Mouse (Mus musculus) neural tube, embryonic 14.5 days (tissue): ENCODE measurements at regions not wholly inside any gene's neighbourhood (a gene's known extent, or its start where the extent isn't known, plus 50 kb on each side); places are given as distances from the start of the nearest gene placed in this dataset.

ENCODE experiments used
- ATAC-seq: fragments of 200-750 bp; cut with Nextera tagmentation; 2 replicates; pipeline ENCODE4 v1.8.0; 2017; ENCODE audit warnings: low read depth, mild to moderate bottlenecking, moderate TSS enrichment, moderate library complexity
- H3K27ac ChIP-seq: fragments of 300-500 bp; sonication (generic); 2 replicates; pipeline ENCODE4 v1.5.1; 2014; ENCODE audit warnings: low read depth, mild to moderate bottlenecking, control low read depth, low read length, moderate library complexity, mixed read lengths
- H3K27me3 ChIP-seq: fragments of 300-500 bp; sonication (generic); 2 replicates; pipeline ENCODE4 v1.6.1; 2014; ENCODE audit warnings: low read length; ENCODE audit not compliant: control insufficient read depth, insufficient read depth
- H3K36me3 ChIP-seq: fragments of 300-500 bp; sonication (generic); 2 replicates; pipeline ENCODE4 v1.6.1; 2014; ENCODE audit warnings: low read length, mixed read lengths; ENCODE audit not compliant: control insufficient read depth, insufficient read depth
- H3K4me1 ChIP-seq: fragments of 300-500 bp; sonication (generic); 2 replicates; pipeline ENCODE4 v1.6.1; 2014; ENCODE audit warnings: low read length; ENCODE audit not compliant: control insufficient read depth, insufficient read depth
- H3K4me2 ChIP-seq: fragments of 300-500 bp; sonication (generic); 2 replicates; pipeline ENCODE4 v1.6.1; 2014; ENCODE audit warnings: mild to moderate bottlenecking, low read depth, low read length, control low read depth
- H3K4me3 ChIP-seq: fragments of 300-500 bp; sonication (generic); 2 replicates; pipeline ENCODE4 v1.5.1; 2014; ENCODE audit warnings: low read depth, low read length, control low read depth, mixed read lengths
- H3K9ac ChIP-seq: fragments of 300-500 bp; sonication (generic); replicated peaks from 2 replicates; pipeline ENCODE4 v1.6.1; 2014; ENCODE audit warnings: low read depth, mild to moderate bottlenecking, control low read depth, low read length, mixed read lengths
- H3K9me3 ChIP-seq: fragments of 300-500 bp; sonication (generic); 2 replicates; pipeline ENCODE4 v1.6.1; 2016; ENCODE audit warnings: low read length; ENCODE audit not compliant: control insufficient read depth
- WGBS: fragments of 180-500 bp; shearing (Covaris S2); extraction: QIAGEN DNeasy Blood & Tissue Kit; methylation state at CpG from one replicate; pipeline ENCODE4 v1.1.7; 2014; 5-methylcytosine and 5-hydroxymethylcytosine counted together

DNA sequence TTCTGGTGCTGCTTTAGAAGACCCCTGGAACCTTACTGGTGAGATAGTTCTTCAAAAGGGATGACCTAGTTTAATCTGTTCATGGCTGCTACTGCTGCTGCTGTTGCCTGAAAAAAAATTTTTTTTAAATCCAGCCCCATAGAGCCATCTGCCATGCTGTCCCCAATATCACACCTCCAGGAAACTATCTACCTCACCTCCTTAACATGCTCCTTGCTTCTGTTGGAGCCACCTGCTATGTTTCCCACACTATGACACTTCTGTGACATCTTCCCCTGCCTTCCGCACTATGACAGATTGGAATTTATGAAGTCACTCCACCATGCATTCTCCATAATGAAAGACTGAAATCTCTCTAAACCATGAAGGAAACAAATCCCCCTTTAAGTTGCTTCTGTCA lies 349.6 kb downstream of the Dnajb9 start:
- Histone ChIP-seq H3K36me3 (no peaks in the 10 kb centered on the region), H3K9ac (no peak overlapping the region), H3K4me1 (no peaks in the 10 kb centered on the region), H3K27ac (no peak overlapping the region), H3K27me3 (no peaks in the 10 kb centered on the region), H3K4me3 (no peak overlapping the region), H3K4me2 (no peak overlapping the region), H3K9me3 (no peaks in the 10 kb centered on the region)
- ATAC-seq, result no peak
- 84% methylated on average over 1 of the region's 1 CpGs for WGBS

DNA sequence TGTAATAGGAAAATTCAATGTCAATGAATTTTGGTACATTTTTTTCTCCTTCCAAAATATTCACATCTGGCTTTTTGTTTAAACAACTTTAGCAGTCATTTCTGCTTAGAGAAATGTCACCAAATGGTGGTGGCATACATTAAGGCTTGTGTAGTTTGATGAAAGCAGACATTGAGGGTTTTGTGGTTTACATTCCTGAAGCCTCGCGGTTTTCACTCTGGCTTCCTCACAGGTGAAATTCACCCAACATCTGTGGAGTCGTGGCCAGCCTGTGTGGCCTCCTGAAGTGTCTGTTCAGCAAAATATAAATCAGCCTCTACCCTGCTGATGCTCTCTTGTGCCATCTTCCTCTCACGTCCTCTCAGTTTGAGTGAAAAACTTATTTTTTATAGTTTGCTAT lies 353.8 kb downstream of the Dnajb9 start:
- no peak overlapping the region for H3K27ac ChIP-seq
- H3K4me1 ChIP-seq, result no peaks in the 10 kb centered on the region
- H3K4me3 ChIP-seq, result no peak overlapping the region
- ATAC-seq, result no peak
- H3K27me3 ChIP-seq, result no peaks in the 10 kb centered on the region
- no peak overlapping the region for H3K4me2 ChIP-seq
- no peak overlapping the region for H3K9ac ChIP-seq
- no peaks in the 10 kb centered on the region for H3K9me3 ChIP-seq
- H3K36me3 ChIP-seq, result no peaks in the 10 kb centered on the region
- 79% methylated on average over 4 of the region's 4 CpGs for WGBS

DNA sequence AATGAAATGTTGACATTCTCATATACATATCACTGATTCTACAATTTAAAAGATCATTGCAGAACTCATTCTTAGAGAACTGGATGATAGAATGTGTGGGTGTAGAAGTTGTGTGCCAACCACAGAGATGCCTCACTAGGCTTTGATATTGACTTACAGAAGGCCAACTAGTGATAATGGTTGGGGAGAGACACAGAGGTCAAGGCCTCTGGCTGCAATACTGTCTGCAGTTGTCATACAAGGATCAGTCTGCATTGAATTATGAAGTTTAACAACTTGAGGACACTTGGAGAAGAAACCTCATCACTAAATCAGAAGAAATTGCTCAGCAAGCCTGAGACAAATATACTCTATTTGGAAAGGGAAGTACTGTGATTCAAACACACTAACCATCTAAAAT lies 357.9 kb downstream of the Dnajb9 start:
- Histone ChIP-seq H3K4me1 (no peaks in the 10 kb centered on the region), H3K27me3 (no peaks in the 10 kb centered on the region), H3K9me3 (no peaks in the 10 kb centered on the region), H3K4me3 (no peak overlapping the region), H3K36me3 (no peaks in the 10 kb centered on the region), H3K4me2 (no peak overlapping the region), H3K9ac (no peak overlapping the region), H3K27ac (no peak overlapping the region)
- ATAC-seq, result no peak

DNA sequence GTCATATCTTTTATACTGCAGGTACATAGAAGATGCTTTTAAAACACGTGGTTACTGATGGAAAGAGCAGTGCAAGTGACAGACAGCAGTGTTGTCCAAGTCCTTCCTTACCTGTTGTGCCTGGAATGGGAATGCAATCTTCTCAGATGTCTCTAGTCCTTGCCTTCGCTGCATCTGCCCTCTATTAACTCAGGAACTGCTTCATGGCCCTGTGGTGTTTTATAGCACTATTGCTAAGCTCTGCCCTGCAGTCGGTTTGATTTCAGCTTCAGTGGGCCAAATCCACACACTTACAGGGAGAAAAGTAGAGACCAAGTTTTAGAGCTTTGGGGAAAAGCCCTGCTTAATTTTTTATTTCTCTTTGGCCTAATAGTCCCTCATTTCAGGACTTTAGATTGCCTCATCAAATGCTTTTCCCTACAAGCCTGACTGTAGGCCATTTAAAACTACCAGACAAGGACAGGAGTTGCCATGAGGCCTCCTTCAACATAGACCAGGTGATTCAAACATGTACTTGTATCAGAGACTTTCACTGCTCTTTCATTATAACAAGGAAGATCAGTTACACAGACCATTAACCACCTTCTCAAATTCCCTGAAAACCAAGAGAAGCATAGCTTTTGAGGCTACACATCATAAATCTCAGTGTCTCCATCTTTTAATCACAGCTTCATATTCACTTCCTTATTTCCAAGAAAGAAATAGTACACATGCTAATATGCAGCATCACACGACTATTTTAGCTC lies 358.7 kb downstream of the Dnajb9 start:
- Histone ChIP-seq H3K9ac (no peak overlapping the region), H3K9me3 (no peaks in the 10 kb centered on the region), H3K27ac (no peak overlapping the region), H3K4me2 (no peak overlapping the region), H3K36me3 (no peaks in the 10 kb centered on the region), H3K4me3 (no peak overlapping the region), H3K4me1 (no peaks in the 10 kb centered on the region), H3K27me3 (no peaks in the 10 kb centered on the region)
- 54% methylated on average over 4 of the region's 4 CpGs for WGBS
- no peak for ATAC-seq

DNA sequence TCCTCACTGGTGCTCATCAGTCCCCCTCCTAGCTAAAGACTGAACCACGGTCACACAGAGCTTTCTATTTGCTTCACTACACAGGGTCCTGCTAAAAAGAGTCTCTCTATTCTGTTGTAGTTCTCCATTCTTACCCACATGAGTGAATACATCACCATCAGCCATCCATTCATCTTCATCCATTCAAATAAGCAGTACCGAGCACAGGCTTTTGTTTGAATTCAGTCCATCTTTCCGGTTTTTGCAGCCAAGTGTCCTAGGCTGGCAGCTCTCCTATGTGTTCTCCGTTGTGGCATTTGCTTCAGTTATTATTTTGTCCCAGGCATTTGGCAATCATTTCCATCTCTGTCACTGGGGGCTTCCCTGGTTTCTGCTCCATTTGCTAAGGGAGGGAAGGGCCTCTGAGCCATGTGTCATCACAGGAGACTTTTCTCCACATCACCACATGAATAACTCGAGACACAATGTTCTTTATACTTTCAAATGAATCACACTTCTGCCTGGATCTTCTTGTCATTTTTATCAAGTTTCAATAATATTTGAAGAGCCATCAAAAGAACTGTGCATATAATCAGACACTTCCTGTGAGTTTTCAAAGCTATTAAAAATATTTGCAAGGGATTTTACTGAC lies 366.1 kb downstream of the Dnajb9 start:
- H3K4me3 ChIP-seq, result no peak overlapping the region
- 24% methylated on average over 5 of the region's 5 CpGs for WGBS
- no peaks in the 10 kb centered on the region for H3K36me3 ChIP-seq
- H3K9me3 ChIP-seq, result no peaks in the 10 kb centered on the region
- H3K27ac ChIP-seq, result no peak overlapping the region
- no peak overlapping the region for H3K4me2 ChIP-seq
- H3K27me3 ChIP-seq, result no peaks in the 10 kb centered on the region
- H3K4me1 ChIP-seq, result no peaks in the 10 kb centered on the region
- no peak overlapping the region for H3K9ac ChIP-seq
- ATAC-seq, result peak; percentile 49; the same call in 1 of the 2 replicates

DNA sequence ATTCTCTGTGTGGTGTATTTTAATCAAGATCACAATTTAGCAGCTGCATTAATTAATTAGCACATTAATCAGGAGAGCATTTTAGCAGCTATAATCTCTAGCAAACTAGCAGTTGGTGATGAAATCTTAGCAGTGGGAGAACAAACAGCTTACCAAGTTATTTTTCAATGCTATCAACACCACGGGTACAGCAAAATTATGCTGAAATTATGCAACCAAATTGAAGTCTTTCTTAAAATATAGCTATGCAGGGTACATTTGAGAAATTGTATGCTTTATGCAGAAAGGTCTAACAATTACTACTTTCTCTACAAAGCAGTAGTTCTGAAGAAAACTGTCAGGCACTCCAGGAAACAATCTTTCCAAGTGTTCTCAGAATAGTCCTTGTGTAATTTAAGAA lies 378.1 kb downstream of the Dnajb9 start:
- Histone ChIP-seq H3K9me3 (no peaks in the 10 kb centered on the region), H3K36me3 (no peaks in the 10 kb centered on the region), H3K4me1 (no peaks in the 10 kb centered on the region), H3K27ac (no peak overlapping the region), H3K9ac (no peak overlapping the region), H3K27me3 (no peaks in the 10 kb centered on the region), H3K4me3 (no peak overlapping the region), H3K4me2 (no peak overlapping the region)
- no peak for ATAC-seq
- 62% methylated on average over 1 of the region's 1 CpGs for WGBS

DNA sequence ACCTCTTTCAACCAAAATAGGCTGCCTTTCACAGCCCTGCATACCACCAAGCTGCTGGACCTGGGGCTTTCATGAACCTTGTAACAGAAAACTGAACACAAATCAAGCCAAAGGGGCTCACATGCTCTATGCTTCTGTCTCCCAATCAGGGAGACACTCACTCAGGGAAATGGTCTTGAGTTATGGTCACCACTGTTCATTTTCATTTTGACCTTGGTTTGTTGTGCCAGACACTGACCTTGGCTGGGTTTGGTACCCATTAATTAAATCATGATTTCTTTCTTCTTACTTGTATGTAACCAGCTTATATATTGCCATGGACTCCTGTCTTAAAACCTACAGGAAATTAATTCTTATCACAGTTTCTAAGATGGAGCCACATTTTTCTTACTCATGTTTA lies 381.5 kb downstream of the Dnajb9 start:
- H3K9me3 ChIP-seq, result no peaks in the 10 kb centered on the region
- H3K36me3 ChIP-seq, result no peaks in the 10 kb centered on the region
- no peaks in the 10 kb centered on the region for H3K4me1 ChIP-seq
- ATAC-seq, result no peak
- H3K9ac ChIP-seq, result no peak overlapping the region
- H3K27me3 ChIP-seq, result no peaks in the 10 kb centered on the region
- H3K4me2 ChIP-seq, result no peak overlapping the region
- H3K4me3 ChIP-seq, result no peak overlapping the region
- H3K27ac ChIP-seq, result no peak overlapping the region

DNA sequence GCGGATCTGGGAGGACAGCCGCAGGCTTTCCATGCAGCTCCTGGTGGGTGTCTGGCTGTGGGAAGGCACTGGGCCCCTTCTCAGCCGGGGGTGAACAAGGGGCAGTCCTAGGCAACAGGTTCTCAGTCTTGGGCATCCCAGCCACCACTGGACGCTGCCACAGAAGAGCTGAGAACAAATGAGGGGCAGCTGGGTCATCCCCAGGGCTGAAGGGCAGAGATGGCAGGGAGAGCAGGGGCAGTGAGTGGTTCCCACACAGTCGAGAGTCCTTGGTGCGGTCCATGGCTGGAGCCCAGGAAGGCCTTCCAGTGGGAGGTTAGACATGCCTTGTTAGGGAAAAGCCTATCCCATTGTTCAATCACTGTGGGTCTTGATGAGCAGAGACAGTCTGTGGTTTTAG lies 382.2 kb downstream of the Dnajb9 start:
- H3K27me3 ChIP-seq, result no peaks in the 10 kb centered on the region

DNA sequence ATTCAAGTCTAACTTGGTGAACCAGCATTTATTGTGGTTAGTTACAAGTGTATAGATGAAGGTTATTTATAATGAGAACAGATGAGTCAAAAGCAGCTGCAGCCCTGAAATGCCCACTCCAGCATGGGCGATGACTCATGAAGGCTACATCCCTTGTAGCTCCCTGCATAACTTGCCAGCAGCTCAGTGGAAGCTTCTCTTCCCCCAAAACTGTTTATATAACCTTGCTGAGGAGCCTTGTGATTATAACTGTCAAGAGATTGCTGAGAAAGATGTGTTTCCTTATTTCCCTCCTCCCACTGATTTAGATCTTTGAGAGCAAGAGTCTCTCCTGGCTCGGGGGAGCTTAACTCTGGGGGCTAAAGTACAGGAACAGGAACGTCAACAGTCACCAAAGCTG lies 382.8 kb downstream of the Dnajb9 start:
- Histone ChIP-seq H3K36me3 (no peaks in the 10 kb centered on the region), H3K27ac (no peak overlapping the region), H3K9me3 (no peaks in the 10 kb centered on the region), H3K27me3 (no peaks in the 10 kb centered on the region), H3K4me1 (no peaks in the 10 kb centered on the region), H3K9ac (no peak overlapping the region), H3K4me3 (no peak overlapping the region), H3K4me2 (no peak overlapping the region)
- 67% methylated on average over 3 of the region's 3 CpGs for WGBS
- no peak for ATAC-seq

More for the DNA sequence above, 382.2 kb downstream of the Dnajb9 start:
- Histone ChIP-seq H3K4me1 (no peaks in the 10 kb centered on the region), H3K27ac (no peak overlapping the region), H3K9me3 (no peaks in the 10 kb centered on the region), H3K36me3 (no peaks in the 10 kb centered on the region), H3K4me3 (no peak overlapping the region), H3K9ac (no peak overlapping the region), H3K4me2 (no peak overlapping the region)
- ATAC-seq, result no peak
- 77% methylated on average over 6 of the region's 6 CpGs for WGBS
